Mouse (Mus musculus): ENCODE data around the gene Stard8. TPM values are rescaled to one million over a fixed set of nuclear protein-coding genes. Genes with fewer than 3 reads are reported as not detected.

Gene Stard8
- polyA plus RNA-seq, 1 experiment: 89.6 TPM

DNA sequence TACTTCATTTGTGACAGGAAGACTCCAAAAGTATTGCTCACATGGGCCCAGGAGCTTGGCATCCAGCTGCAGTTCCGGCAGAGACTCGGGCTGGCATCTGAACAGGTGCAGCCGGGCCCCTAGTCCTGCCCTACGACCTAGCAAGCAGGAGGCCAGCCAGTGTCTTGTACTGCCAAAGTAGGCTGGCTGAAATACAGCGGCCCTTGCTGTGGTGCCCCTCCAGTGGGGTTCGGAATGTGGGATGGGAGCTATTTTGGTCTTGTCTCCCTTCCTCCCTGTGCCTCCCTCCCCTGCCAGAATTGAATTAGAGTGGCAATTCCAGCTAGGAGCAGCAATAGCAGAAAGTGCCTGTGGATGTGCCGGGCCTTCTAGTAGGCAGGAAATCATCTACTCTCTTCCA is 51.5 kb downstream of the Stard8 start:
- no peak for DNase-seq
- no peak overlapping the region for H3K4me3 ChIP-seq (replicated peaks; ENCODE audit: extremely low read depth, low read depth, low read length)
- TF ChIP-seq CTCF (IDR thresholded peaks at IDR 0.05; ENCODE audit: insufficient read depth, low read length) (no peak), POLR2A (IDR thresholded peaks at IDR 0.05; ENCODE audit: borderline replicate concordance, extremely low read depth, low read depth, low read length) (no peak)
- WGBS: 46% methylated on average over 7 of the region's 7 CpGs
- peaks cover 44% of the 10 kb centered on the region for H3K4me1 ChIP-seq (ENCODE audit: control insufficient read depth, insufficient read depth, low read length)

DNA sequence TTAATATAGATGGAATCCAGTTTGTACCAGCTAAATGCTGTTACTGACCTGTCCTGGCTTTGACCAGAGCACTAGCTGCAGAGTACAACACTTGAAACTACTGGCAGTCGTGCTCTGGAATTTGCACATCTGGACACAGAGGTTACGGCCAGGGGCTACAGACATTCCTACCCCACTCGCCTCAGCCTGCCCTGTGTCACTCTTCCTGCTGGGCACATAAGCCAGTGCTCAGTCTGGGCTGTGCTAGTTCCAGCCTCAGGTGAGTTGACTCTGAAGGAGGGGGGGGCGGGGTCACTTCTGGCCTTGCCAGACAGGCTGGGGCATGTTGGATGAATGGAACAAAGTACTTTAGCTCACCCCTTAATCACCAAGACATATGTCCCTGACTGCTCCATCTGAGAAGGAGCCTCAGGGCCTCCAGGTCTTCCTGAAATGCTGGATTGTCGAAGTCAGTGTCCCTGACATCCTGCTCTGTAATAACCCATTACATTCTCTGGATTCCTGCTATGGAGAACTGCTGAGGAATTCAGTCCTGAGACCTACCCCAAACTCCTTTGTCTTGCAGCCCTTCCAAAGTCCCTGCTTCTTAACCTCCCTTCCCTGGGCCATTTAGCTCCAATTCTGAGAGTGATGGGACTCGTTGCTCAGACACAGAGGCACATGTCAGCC is 54.9 kb downstream of the Stard8 start:
- Histone ChIP-seq H3K4me1 (ENCODE audit: control insufficient read depth, insufficient read depth, low read length) (peaks cover 29% of the 10 kb centered on the region), H3K4me3 (replicated peaks; ENCODE audit: extremely low read depth, low read depth, low read length) (no peak overlapping the region)
- no peak for DNase-seq
- TF ChIP-seq POLR2A (IDR thresholded peaks at IDR 0.05; ENCODE audit: borderline replicate concordance, extremely low read depth, low read depth, low read length): no peak
- no peak for TF ChIP-seq CTCF (IDR thresholded peaks at IDR 0.05; ENCODE audit: insufficient read depth, low read length)
- 59% methylated on average over 6 of the region's 6 CpGs for WGBS

DNA sequence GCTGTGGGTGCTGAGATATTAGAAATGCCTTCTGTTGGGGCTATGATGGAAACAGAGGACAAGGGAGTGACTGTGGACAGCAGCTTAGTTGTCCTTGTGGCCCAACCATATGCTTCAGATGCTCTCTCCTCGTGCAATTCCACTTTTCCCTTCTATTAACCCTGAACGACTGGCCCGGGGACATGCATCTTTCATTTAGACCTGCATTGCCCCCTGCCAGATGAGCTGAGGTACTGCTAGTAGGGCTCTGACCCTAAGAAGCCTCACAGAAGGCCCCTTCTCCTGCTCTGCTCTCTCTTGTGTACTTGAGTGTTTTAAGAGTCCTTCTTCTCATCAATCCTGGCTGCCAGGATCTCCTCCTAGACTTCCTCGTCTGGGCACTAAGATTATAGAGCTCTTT is 56.1 kb downstream of the Stard8 start:
- peaks cover 20% of the 10 kb centered on the region for H3K4me1 ChIP-seq (ENCODE audit: control insufficient read depth, insufficient read depth, low read length)
- DNase-seq: no peak
- TF ChIP-seq POLR2A (IDR thresholded peaks at IDR 0.05; ENCODE audit: borderline replicate concordance, extremely low read depth, low read depth, low read length): no peak
- peak; percentile 33; the same call in 1 of the 2 replicates for TF ChIP-seq CTCF (IDR thresholded peaks at IDR 0.05; ENCODE audit: insufficient read depth, low read length)
- 41% methylated on average over 4 of the region's 4 CpGs for WGBS
- H3K4me3 ChIP-seq (replicated peaks; ENCODE audit: extremely low read depth, low read depth, low read length): no peak overlapping the region

DNA sequence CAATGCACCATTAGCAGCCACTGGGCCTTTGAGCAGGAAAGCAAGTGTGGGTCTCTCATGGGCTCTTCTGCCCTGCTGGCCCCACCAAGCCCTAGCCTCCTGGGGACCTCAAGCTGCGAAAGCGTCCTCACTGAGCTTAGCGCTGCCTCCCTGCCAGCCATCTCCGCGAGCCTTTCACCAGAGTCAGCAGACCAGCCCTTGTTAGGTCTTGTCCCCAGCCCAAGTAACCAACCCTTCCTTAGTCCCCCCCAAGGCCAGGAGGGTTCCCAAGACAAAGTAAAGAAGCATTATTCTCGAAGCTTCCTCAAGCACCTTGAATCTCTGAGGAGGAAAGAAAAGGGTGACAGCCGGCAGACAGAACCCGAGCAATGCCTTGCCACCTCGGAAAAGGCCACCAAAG is 62.5 kb downstream of the Stard8 start:
- no peak for DNase-seq
- TF ChIP-seq CTCF (IDR thresholded peaks at IDR 0.05; ENCODE audit: insufficient read depth, low read length): no peak
- TF ChIP-seq POLR2A (IDR thresholded peaks at IDR 0.05; ENCODE audit: borderline replicate concordance, extremely low read depth, low read depth, low read length): no peak
- Histone ChIP-seq H3K4me3 (replicated peaks; ENCODE audit: extremely low read depth, low read depth, low read length) (no peak overlapping the region), H3K4me1 (ENCODE audit: control insufficient read depth, insufficient read depth, low read length) (no peaks in the 10 kb centered on the region)
- 84% methylated on average over 9 of the region's 9 CpGs for WGBS

DNA sequence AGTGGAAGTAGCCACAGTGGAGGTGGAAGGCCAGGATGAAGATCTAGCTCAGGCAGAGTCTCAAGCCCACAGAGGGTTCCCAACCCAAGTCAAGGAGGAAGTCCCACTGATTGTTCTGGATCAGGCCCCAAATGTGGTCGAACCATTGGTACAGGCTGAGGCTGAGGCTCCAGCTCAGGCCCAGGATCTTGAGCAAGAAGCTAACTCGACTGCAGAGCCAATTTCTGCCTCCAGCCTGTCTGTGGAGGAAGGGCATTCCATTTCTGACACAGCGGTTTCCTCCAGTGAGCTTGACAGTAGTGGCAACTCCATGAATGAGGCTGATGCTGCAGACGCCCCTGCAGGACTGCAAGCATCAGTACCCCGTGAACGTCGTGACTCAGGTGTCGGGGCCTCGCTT is 63.5 kb downstream of the Stard8 start:
- no peaks in the 10 kb centered on the region for H3K4me1 ChIP-seq (ENCODE audit: control insufficient read depth, insufficient read depth, low read length)
- H3K4me3 ChIP-seq (replicated peaks; ENCODE audit: extremely low read depth, low read depth, low read length): no peak overlapping the region
- 74% methylated on average over 9 of the region's 9 CpGs for WGBS
- no peak for TF ChIP-seq POLR2A (IDR thresholded peaks at IDR 0.05; ENCODE audit: borderline replicate concordance, extremely low read depth, low read depth, low read length)
- TF ChIP-seq CTCF (IDR thresholded peaks at IDR 0.05; ENCODE audit: insufficient read depth, low read length): no peak
- no peak for DNase-seq

DNA sequence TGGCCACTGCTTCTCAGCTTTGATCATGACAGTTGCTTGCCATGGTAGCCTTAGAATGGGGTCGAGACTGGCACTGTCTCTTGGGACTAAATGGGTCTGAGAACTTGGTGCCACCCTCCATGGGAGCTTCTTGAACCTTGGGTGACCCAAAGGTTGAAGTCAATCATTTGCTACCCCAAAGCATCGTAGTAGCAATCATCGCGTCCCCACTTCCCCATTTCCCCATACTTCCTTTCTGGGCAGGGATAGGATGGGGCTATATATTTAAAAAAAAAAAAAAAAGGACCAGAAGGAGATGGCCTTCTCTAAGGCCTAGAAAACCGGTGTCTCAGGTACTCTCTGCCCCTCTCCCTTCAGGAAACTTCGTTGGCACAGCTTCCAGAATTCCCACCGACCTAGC is 64.2 kb downstream of the Stard8 start:
- H3K4me3 ChIP-seq (replicated peaks; ENCODE audit: extremely low read depth, low read depth, low read length): no peak overlapping the region
- no peaks in the 10 kb centered on the region for H3K4me1 ChIP-seq (ENCODE audit: control insufficient read depth, insufficient read depth, low read length)
- DNase-seq: no peak
- 61% methylated on average over 7 of the region's 7 CpGs for WGBS
- TF ChIP-seq CTCF (IDR thresholded peaks at IDR 0.05; ENCODE audit: insufficient read depth, low read length): no peak
- no peak for TF ChIP-seq POLR2A (IDR thresholded peaks at IDR 0.05; ENCODE audit: borderline replicate concordance, extremely low read depth, low read depth, low read length)

DNA sequence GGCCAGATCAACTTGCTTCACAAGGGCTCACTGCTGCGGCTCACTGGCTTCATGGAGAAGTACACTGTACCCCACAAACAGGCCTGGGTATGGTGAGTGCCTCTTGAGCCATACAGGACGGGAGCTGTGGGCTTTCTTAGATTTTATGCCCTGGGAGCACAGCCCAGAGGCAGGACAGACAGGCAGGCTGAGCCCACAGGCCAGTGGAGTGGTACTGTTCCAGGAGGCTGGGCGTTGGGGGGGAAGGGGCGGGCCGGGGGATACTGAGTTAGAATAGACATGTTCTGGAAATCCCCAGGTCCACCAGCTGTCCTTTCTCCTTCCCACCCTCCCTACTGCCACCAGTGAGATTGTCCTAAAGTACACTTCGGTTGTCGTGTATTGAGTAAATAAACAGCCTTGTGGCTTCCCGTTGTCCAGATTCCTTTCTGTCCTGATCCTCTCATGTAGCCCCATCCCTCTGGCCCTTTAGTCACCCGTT is 64.7 kb downstream of the Stard8 start:
- WGBS: 61% methylated on average over 9 of the region's 9 CpGs
- H3K4me3 ChIP-seq (replicated peaks; ENCODE audit: extremely low read depth, low read depth, low read length): no peak overlapping the region
- no peaks in the 10 kb centered on the region for H3K4me1 ChIP-seq (ENCODE audit: control insufficient read depth, insufficient read depth, low read length)
- TF ChIP-seq CTCF (IDR thresholded peaks at IDR 0.05; ENCODE audit: insufficient read depth, low read length) (no peak), POLR2A (IDR thresholded peaks at IDR 0.05; ENCODE audit: borderline replicate concordance, extremely low read depth, low read depth, low read length) (no peak)
- DNase-seq: no peak

DNA sequence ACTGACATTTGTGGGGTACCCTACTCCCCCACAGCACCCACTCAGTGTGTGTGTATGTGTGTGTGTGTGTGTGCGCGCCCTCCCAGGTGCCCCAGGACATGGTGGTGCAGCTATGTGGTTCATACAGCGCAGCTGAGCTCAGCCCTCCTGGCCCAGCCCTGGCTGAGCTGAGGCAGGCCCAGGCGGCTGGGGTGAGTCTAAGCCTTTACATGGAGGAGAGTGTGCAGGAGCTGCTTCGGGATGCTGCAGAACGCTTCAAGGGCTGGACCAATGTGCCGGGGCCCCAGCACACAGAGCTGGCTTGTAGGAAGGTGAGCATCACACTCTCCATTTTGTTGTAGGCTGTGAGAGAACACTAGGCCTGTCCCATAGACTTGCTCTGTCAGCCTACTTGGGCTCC is 68.1 kb downstream of the Stard8 start:
- WGBS: 91% methylated on average over 7 of the region's 7 CpGs
- TF ChIP-seq CTCF (IDR thresholded peaks at IDR 0.05; ENCODE audit: insufficient read depth, low read length) (no peak), POLR2A (IDR thresholded peaks at IDR 0.05; ENCODE audit: borderline replicate concordance, extremely low read depth, low read depth, low read length) (no peak)
- Histone ChIP-seq H3K4me1 (ENCODE audit: control insufficient read depth, insufficient read depth, low read length) (no peaks in the 10 kb centered on the region), H3K4me3 (replicated peaks; ENCODE audit: extremely low read depth, low read depth, low read length) (no peak overlapping the region)
- no peak for DNase-seq

DNA sequence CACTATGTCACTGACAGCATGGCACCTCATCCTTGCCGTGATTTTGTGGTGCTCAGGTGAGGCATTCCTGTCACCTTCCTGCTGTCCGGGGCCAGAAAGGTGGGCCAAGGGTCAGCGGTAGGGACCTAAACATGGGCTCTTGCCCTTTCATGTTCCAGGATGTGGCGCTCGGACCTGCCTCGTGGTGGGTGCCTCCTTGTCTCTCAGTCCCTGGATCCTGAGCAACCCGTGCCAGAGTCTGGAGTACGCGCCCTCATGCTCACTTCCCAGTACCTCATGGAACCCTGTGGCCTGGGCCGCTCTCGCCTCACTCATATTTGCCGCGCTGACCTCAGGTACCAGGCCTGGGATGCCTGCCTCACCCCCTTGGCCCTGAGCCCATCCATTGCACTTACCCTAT is 69.5 kb downstream of the Stard8 start:
- TF ChIP-seq POLR2A (IDR thresholded peaks at IDR 0.05; ENCODE audit: borderline replicate concordance, extremely low read depth, low read depth, low read length) (no peak), CTCF (IDR thresholded peaks at IDR 0.05; ENCODE audit: insufficient read depth, low read length) (no peak)
- WGBS: 92% methylated on average over 13 of the region's 13 CpGs
- H3K4me1 ChIP-seq (ENCODE audit: control insufficient read depth, insufficient read depth, low read length): no peaks in the 10 kb centered on the region
- no peak overlapping the region for H3K4me3 ChIP-seq (replicated peaks; ENCODE audit: extremely low read depth, low read depth, low read length)
- no peak for DNase-seq

DNA sequence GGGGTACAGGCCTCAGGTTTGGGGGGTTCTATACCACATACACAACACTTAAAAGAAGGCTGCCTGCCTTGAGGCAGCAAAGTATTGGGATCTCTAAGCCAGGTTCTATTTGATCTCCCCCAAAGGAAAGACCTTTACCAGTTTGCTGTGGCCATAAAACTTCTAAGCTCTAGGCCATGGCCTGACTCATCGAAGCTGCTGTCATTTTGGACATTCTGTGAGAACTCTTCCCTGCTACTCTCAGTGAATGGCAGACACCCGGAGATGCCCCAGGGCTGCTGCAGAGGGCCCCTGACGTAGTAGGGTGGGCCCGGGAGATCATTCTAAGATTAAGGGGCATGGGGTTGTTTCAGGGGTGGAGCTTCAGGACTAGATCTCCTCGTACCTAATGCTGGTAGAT is 72.1 kb downstream of the Stard8 start:
- 71% methylated on average over 5 of the region's 5 CpGs for WGBS
- no peak for DNase-seq
- H3K4me1 ChIP-seq (ENCODE audit: control insufficient read depth, insufficient read depth, low read length): no peaks in the 10 kb centered on the region
- no peak overlapping the region for H3K4me3 ChIP-seq (replicated peaks; ENCODE audit: extremely low read depth, low read depth, low read length)
- TF ChIP-seq CTCF (IDR thresholded peaks at IDR 0.05; ENCODE audit: insufficient read depth, low read length) (no peak), POLR2A (IDR thresholded peaks at IDR 0.05; ENCODE audit: borderline replicate concordance, extremely low read depth, low read depth, low read length) (no peak)

All from lung, adult 2 months (tissue).